Mouse (Mus musculus): ENCODE measurements around the gene Gm13283.
"Not testable (repeated sequence)": the region's sequence is repeated elsewhere in the genome, so short reads cannot be mapped to it uniquely, and the experiment has no call there.

DNA sequence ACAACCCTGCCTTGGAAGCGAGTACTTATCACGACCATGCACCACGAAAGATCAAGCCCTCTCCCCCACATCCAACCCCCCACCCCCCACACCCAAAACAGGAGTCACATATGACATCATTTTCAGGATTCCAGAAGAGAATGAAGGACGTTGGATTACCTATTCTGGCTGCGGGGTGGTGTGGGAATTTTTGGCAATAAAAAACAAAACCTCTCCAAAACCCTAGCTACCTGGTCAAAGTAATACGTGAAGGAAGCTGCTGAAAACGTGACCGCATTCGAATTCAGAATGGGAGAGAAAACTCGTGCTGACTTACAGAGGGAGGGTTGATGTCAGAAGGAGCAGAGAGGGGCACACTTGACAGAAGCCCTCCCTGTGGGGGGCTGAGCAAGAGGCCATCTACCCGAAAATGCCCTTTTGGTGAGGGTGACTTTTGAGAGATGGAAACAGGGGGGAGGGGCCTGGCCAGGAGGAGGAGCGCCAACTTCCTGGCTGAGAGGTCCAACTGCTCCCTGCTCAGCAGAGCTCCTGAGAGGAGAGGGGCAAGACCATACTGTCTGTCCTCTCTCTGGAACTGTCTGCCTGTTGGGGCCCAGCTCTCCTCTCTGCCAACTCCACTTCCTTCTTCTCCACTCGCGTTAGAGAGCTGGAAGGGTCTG, at the start of gene Gm13283:
- not testable (repeated sequence) for TF ChIP-seq CTCF (conservative IDR thresholded peaks at IDR 0.05; ENCODE audit: low read length); POU5F1 (IDR thresholded peaks at IDR 0.05; ENCODE audit: borderline replicate concordance, low read length)

Data from E14TG2a.4 (cell line).